Mouse (Mus musculus): ENCODE results near the gene Efna1.

Efna1 gene

GRCm38 (mm10) chr3:89226361-89226760 is 54.6 kb downstream of the Efna1 start:
- DNase-seq (ENCODE audit: extremely low read depth, insufficient read length, low spot score), result no peak

- no peak for DNase-seq (ENCODE audit: extremely low read depth, insufficient read length, low spot score)
These were observed 55.0 kb downstream of the Efna1 start for GRCm38 (mm10) chr3:89225918-89226317.

GRCm38 (mm10) chr3:89225321-89225815 is 55.6 kb downstream of the Efna1 start:
- no peak for DNase-seq (ENCODE audit: extremely low read depth, insufficient read length, low spot score)

- no peak for DNase-seq (ENCODE audit: extremely low read depth, insufficient read length, low spot score)
These were observed 56.1 kb downstream of the Efna1 start for GRCm38 (mm10) chr3:89224796-89225195.

Data from 3134 (cell line).